Mouse (Mus musculus): ENCODE measurements around the gene Foxo3. TPM values are rescaled to one million over a fixed set of nuclear protein-coding genes. Genes with fewer than 3 reads are reported as not detected.

Foxo3 gene
- 10 to 100 TPM in 1 of 3 experiments, 1 to 10 TPM in 2; 6.6 to 11.9 (median 9.2) TPM for polyA plus RNA-seq (2017; shearing (Covaris generic))

DNA sequence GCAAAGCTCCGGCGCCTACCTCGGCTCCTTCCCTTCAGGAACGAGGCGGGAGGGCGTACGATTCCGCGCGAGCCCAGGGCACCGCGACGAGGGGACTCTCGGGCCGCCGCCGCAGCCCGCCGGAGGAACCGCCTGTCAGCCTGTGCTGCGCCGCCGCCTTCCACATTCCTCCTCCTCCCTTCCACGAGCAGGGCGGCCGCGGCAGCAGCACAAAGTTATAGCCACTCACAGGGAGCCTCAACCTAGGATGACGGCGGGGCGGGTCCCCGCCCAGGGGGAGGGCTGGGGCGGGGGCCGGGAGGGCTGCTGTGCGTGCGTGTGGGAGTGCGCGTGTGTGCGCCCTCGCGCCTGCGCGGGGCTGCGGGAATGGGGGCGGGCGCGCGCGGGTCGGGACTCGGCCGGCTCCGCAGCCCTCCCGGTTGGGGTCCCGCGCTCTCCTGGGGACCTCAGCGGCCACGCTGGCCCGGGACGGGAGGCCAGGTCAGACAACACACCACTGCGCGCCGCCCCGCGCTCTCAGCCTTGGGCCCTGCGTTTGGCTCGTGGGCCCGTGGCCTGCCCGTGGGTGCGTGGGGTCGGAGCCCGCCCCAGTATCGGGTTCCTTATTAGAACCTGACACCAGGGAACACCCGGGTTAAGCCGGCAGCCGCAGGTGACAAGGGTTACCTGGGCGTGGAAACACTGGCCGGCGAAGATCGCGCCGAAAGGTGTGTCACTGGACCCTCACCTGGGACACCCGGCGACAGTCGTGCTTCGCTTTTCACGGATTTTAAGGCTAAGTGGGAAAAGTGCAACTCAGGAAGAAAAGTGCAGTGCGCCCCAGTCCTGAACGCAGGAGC, at the start of gene Foxo3:
Gene Foxo3, minus strand, starts transcription at position 249 of the 839 bp plus-strand sequence.
- peak; percentile 39 for ATAC-seq

DNA sequence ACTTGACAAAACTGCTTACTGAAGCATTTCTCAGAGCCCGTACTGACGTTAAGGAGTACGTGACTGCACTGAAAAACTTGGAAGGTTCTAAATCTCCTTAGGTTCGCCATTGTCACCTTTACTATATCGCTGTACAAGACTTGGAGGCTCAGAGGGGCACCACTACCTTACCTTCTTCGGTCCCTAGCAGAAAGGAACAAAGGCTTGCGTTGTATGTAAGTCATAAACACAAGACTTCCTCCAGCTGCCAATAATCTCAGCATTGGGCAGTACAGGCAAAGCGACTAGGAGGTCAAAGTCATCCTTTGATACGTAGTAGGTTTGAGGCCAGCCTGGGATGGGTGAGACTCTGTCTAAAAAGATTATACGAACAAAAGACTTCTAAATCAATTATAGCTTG, 48.8 kb upstream of the Foxo3 start:
- no peak for ATAC-seq

DNA sequence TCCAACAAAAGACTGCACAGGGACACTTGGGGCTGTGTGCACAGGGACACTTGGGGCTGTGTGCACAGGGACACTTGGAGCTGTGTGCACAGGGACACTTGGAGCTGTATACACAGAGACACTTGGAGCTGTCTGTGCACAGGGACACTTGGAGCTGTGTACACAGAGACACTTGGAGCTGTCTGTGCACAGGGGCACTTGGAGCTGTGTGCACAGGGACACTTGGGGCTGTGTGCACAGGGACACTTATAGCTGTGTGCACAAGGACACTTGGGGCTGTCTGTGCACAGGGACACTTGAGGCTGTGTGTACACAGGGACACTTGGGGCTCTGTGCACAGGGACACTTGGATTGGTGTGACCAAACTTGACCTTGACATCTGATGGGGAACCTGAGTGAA, 47.4 kb upstream of the Foxo3 start:
- no peak for ATAC-seq

DNA sequence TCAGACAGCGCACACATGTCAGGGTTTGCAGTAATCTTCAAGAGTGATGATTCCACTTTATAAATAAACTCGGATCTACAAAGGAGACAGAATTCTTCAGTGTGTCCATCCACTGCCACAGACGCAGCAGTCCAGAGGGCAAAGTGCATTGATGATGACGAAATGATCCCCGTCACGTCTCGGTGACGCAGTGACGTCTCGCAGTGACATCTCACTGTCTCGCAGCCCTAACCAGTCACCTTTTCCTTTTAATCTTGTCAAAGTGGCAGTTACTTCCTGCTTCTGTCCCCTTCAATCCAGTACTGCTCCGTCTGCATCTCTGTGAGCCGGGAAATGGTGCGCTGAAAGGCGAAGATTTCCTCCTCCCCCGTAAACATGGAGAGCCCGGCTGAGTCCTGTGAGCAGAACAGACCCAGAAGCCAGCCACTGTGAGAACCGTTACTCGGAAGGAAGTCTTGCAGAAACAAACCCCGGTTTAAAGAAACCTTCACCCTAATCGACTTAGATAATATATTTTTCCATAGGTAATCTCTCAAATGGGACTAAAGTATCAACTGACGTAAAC, 36.7 kb upstream of the Foxo3 start:
- ATAC-seq = no peak

DNA sequence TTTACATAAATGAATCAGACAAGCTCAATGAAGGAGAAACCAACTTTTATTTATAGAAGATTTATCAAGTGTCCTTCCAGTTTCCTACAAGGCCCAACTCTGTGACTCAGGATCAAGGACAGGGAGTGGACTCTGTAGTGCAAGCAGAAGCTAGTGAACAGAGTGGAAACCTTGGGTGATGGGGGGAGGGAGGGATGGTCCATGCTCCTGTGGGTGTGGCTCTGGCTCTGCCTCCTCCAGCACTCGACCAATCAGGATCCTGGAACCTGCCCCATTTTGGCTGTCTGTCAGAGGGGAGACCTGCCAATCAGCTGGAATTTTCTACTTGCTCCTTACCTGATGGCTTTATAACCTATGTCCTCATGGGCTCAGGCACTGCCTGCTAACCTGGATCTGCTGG, 36.0 kb upstream of the Foxo3 start:
- ATAC-seq = no peak

DNA sequence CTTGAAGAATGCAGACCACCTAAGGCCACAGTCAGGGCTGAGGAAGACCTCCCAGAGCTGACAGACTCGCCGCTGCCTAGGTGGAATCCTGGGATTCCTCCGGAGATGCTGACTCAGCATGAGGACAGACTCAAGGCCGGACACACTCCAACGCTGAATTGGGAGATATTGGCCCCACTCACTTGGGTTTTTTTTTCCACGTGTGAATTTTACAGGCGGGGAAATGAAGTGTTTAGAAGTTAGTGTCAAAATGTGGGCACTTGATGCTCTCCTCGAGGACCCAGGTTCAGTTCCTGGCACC, 32.1 kb upstream of the Foxo3 start:
- no peak for ATAC-seq

DNA sequence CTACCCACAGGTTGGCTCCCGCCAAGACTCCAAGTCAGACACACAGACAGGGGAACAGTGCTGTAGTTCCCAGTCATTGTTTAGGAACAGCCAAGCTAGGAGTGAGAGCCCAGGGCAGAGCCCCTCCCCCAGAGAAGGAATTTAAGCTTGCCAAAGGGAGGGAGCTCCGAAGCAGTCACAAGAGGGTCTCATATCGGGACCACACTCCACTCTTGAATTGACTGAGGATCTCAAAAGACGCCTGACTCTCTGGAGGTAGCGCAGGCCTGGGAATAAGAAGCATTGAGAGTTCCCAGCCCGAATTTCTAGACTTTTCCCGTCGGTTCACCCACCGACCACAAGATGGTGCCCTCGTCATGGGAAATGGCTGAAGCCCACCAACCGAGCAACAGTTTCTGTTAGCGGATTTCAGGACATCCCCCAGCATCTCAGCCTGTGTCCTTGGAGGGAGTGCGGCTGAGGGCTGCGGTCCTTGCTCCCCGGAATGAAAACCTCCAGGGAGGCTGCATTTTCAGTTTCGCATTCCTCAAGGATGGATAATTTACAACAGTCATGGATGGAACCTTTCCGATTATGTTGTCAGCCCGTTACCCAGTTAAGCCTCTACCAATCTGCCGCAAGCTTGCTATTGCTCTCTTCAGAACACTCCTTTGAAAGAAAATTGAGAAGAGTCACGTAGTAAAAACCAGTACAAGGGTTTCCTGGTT, 31.6 kb upstream of the Foxo3 start:
- no peak for ATAC-seq

DNA sequence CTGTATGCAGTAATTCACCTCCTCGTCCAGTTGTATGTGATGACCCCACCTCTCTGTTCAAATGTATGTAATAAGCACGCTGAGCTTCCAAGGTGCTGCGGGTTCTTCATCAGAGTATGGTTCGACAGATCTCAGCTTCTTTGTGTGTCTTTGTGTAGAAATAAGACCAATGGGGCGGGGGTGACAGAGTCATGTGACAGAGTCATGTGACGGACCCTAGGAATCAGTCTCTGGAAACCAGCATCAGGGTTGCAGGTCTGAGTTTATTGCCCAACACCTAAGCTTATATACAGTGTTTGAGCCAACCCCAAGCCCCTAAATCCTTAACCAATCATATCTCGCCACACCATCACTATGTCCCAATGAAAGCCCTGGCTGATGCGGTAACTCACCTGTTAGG, 29.9 kb upstream of the Foxo3 start:
- no peak for ATAC-seq

DNA sequence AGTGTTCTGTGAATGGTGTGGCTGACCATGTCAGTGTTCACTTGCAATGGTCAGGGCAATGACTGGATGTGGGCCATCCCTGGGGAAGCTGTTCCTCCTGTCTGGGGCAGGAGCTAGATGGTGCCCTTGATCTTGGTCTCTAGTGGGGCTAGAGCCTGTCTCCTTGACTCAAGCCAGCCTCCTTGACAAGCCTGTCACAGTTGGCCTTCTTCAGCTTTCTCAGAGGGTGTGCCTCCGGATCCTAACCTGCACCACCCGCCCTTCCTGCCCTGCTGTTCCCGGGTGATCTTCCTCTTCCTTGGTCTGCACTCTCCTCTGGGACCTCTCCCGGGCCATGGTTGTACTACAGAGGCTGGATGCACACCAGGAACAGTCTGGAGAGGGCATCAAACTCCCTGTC, 24.2 kb upstream of the Foxo3 start:
- no peak for ATAC-seq

DNA sequence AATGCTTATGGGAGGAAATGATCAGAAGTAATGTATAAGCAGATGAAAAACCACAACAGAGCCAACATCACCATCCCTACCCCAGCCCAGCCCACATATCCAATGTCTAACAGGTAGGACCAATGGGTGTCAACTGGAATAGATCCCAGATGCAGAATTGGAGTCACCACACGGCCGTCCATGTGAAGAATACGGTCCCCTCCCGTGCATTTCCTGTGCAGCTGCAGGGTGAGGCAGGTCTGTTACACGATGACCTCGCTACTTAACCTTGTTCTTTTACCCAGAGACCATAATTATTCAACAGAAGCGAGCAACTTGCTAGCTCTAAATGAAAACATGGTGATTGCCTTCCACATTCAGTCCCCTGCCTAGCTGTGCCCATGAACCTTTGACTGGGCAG, 23.4 kb upstream of the Foxo3 start:
- ATAC-seq = no peak

DNA sequence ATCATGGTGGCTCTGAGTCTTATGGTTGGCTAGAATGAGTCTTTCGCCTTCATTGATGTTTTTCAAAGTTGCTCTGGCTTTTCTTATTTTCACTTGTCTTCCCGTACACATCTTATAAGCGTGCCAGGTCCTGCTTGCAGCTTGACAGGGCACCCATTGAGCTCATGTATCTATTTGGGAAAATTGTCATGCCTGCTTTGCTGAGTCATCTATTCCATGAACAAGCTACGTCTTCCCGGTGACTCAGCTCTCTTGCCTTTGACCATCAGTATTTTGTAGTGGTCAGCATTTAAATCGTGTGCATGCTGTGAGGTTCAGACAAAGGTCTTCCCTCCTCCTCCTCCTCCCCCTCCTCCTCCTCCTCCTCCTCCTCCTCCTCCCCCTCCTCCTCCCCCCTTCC, 22.9 kb upstream of the Foxo3 start:
- ATAC-seq = no peak

DNA sequence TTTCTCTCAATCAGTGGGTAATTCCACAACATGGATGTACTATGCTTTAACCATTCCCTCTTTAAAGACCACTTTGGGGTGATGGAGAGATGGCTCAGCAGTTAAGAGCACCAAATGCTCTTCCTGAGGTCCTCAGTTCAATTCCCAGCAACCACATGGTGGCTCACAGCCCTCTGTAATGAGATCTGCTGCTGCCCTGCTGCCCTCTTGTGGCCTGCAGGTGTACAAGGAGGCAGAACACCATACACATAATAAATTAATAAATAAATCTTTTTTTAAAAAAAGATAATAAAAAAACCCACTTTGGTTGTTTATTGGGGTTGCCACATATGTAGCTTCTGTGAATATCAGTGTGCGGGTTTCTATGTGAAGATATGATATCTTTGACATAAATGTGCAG, 21.4 kb upstream of the Foxo3 start:
- ATAC-seq = no peak

DNA sequence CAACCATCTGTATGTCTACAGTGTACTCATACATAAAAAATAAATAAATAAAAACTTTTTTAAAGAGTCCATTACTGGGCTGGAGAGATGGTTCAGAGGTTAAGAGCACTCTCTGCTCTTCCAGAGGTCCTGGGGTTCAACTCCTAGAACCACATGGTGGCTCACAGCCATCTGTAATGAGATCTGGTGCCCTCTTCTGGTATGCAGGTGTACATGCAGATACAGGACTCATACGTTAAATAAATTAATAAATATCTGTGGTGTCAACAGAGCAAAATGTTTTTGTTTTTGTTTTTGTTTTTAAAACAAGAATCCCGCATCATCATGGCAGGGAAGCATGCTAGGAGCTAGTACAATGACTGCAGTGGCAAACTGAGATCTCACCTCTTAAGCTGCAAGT, 20.6 kb upstream of the Foxo3 start:
- no peak for ATAC-seq

DNA sequence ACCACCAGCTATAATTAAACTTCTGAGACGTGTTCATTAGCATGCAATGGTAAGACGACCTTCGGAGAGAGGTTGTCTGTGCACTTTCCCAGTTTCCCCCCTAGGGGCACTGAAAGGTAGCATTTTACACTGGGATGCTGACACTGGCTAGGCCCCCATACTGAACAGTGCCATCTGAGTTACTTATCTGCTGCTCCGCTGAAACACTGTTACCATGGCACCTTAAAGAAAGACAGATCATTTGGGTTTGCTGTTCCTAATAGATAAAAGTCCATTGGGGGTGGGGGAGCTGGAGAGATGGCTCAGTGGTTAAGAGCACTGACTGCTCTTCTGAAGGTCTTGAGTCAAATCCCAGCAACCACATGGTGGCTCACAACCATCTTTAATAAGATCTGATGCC, 20.0 kb upstream of the Foxo3 start:
- no peak for ATAC-seq

DNA sequence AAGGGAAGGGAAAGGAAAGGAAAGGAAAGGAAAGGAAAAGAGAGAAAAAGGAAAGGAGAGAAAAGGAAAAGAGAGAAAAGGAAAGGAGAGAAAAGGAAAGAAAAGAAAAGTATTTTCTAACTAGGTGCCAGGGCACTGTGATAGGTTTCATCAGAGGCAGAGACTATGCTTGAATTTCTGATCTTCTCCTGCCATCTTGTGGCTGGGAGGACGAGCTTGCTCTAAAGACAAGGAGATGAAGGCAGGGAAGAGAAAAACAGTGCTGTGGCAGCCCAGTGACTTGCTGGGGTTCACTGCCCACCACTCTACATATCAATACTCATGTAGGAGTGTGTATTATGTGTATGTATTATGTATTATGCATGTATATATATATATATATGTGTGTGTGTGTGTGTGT, 18.5 kb upstream of the Foxo3 start:
- peak; percentile 71 for ATAC-seq

DNA sequence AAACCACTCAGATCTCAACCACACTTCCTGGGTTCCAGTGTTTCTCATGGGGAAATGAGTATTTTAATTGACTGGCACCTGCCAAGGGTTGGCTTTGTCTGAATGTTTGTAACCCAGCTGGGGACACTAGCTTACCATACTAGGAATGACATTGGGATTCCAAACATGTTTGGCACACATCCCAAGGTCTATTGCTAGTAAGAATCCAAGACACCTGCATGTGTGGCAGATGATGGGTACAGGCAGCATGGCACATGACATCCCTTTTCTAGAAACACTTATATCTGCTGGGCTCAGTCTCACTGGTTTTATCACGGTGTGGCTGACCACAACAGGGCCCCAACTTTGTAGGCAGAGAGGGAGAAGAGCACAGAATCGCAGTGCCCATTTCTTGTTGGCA, 17.8 kb upstream of the Foxo3 start:
- no peak for ATAC-seq

DNA sequence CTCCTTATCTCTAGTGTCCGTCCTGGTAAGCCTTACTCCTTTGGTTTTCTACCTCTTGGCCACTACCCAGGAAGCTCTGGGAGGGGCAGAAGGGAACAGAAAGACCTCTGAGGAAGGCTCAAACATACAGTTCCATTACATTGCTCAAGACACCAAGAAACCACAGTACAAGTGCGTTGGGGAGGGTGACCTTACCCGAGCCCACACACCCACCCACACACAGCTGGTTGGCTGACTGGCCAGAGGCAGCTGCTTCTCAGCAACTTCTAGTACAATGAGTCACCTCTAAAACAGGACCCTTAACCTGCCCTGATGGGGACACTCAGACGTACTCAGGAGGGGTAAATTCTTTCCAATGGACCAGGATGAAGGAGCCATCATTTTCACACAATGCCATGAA, 17.3 kb upstream of the Foxo3 start:
- no peak for ATAC-seq

DNA sequence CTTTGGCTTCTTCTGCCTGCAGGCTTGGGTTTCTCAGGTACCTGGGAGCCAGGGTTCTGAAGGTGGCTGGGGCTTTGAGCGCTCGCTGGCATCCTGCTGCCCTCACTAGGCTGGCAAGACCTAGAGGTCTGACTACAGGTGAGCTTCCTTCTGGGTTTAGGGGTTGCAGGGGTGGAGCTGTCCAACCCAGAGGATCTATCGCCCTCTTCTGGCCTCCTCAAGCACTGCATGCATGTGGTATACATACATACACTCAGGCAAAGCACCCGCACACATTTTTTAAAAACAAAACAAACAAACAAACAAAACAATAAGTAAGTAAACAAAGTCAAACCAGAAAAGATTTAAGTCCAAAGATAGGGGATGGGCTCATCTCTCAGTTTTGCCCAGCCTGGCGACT, 14.8 kb upstream of the Foxo3 start:
- ATAC-seq = peak; percentile 58

DNA sequence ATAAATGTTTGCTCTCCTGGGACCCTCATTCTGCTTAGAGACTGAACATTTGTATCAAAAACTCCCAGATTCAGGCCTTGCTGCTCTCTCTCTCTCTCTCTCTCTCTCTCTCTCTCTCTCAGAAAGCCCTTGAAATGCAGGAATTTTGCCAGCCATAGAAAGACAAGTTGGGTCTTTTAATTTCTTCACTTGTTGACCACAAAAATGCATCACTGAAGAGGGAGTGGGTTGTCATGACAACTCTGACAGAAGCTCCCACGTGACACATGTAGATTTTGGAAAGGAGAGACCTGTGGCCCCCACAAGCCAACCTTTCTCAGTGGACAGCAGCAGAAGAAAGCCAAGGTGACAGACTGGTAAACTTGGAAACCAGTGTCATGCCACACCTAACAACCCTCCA, 11.1 kb upstream of the Foxo3 start:
- ATAC-seq = no peak

DNA sequence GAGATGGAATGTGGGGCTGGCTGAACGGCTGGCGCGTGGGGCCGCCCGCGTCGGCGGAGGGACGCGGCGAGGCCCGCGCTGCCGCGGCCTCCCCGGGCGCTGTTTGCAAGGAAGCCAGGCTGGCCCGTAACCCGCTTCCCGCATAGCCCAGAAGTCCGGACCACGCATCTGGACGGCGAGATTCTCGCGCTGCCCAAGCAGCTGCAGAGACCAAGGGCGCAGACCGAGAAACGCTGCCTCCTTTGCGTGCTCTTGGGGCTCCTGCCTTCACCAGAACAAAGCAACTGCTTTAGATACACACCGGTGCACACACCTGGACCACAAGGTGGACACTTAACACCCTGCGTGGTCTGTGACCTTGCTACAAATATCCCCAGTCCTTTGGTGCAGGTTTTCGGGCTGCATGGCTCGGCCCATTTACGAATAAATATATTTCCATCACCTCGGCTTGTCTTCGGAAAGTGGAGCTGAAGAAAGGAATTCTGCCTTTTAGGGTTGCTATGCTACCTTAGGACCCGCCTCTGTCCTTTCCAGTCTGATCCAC, 1.8 kb upstream of the Foxo3 start:
- ATAC-seq = no peak

DNA sequence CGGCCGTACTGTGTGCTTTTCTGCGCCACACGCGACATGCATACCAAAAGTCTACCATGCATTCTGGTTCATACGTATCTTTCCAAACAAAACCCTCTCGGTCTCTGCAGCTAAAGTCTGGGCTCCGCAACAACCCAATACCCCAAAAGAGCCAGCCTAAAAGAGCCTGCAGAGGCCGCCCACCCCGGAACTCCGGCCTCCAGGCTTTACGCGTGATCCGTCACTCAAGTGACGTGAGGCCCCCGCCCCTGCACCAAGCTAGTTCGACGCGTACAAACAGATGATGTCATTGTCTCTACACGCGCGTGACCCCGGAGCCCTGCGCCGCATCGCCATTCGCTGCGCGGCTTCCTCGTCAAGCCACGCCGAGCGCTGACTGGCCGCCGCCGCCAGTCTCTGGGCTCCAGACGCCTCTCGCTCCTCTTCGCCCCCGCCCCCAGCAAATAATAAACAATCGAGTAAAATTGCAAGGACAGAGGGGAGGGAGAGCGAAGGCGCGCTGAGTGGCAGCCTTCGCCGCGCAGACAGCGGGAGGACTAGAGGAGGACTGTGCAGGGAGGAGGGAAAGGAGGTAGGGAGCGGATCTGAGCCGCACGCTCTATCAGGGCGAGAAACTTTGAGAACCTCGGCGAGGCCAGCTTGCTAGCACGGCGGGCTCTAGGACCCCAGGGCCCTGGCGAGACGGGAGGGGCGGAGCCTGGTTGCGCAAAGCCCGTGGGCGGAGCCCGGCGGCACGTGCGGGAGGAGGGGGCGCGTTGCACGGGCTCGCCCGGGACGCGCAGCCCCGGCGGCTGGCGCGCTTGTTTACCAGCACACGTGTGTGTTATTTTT, 1.1 kb upstream of the Foxo3 start:
- ATAC-seq = peak; percentile 82

DNA sequence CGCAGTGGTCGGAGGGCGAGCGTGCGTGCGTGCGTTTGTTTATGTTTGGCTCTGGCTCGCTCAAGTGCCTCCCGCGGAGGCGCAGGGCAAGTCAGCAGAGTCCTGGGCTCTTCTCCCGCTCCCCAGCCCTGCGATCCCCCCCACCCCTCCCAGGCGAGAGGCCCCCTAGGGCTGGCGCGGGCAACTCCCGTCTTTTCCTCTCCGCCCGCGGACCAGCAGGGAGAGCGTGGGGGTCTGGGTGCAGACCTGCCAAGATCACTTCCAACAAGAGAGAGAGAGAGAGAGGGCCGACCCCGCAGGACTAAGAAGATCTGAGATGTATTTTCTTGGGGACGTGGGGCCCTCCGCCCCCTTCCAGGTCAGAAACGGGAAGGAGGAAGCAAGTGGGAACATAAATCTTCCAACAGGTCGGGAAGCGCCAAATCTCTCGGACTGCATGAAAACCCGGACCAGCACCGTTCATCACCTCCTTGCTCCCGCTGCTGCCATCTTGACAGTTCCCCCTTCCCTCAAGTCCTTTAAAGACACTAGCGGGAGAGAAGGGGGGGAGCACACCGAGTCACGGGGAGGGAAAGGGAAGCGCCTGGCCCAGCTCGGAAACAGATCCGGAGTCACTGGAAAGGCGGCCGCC, 569 bp downstream of the Foxo3 start:
- peak; percentile 1 for ATAC-seq

Measured in inflammation-experienced regulatory T-cells, adult 6 months (primary cell).